18 mouse cellular contexts compared by ENCODE assay signal in the genomic region with DNA sequence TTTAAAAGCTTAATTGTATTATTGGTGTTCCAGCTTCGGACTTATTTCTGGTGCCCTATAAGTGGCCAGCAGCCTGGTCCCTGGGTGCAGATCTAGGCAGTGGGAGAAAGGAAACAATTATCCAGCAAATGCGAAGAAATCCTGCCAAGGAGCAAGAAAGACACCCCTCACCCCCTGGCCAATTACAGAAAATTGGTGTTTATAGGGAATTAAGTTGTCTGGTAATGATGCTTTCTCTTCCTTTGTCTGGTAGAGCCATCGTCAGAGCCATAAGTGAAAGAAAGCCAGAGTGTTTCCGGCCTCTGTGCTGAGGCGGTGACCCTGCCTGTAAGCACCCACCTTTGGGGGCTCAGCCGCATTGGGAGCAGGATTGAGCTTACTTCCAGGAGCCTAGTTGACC. TPM values are rescaled to one million over a fixed set of nuclear protein-coding genes. Genes with fewer than 3 reads are reported as not detected.
DNase-seq lines count a peak whose midpoint lies in the region; ATAC-seq and TF ChIP-seq lines count a peak whose summit lies in the region.
"Had no signal": no experiment of that assay in that cellular context is flagged by ENCODE, and none has a peak within 500 bp of the region (broad histone marks: within the 10 kb centered on the region; RNA-seq: fewer than 3 reads in every experiment).

No protein-coding gene starts in this region.

- no peak for TF ChIP-seq CTCF in midbrain, postnatal 0 days (IDR thresholded peaks at IDR 0.05)
- no peak for TF ChIP-seq CTCF in olfactory bulb, adult 2 months (IDR thresholded peaks at IDR 0.05; ENCODE audit: insufficient read depth, low read depth, low read length)

- no peak for DNase-seq in midbrain, embryonic 14.5 days
- no peak for DNase-seq in midbrain, postnatal 0 days (ENCODE audit: low spot score)
- no peak for DNase-seq in forebrain, embryonic 11.5 days (ENCODE audit: low spot score)
- DNase-seq in gastrocnemius, postnatal 36 days, result no peak
- no peak for DNase-seq in right cerebral cortex, postnatal 4 days
- DNase-seq: adrenal gland, postnatal 10 days; embryo, embryonic 11 days; liver; lung, adult 2 months; right cerebral cortex, postnatal 14 days; thymus, adult 18-20 months had no signal

- H3K4me3 ChIP-seq in midbrain, embryonic 14.5 days (replicated peaks; ENCODE audit: low read depth, low read length), result no peak overlapping the region
- no peak overlapping the region for H3K4me3 ChIP-seq in midbrain, postnatal 0 days (ENCODE audit: low read depth, low read length)
- no peak overlapping the region for H3K4me3 ChIP-seq in forebrain, embryonic 11.5 days (ENCODE audit: low read depth, low read length)
- no peak overlapping the region for H3K4me3 ChIP-seq in hindbrain, embryonic 13.5 days
- no peak overlapping the region for H3K4me3 ChIP-seq in olfactory bulb, adult 2 months (ENCODE audit: insufficient read depth, low read depth, low read length)
- H3K4me3 ChIP-seq: erythroblast, embryonic 14.5 days; heart, embryonic 15.5 days had no signal

- intact Hi-C loops in gastrocnemius, postnatal 36 days (cut with DNase I), result no loop called here

- H3K4me2 ChIP-seq in midbrain, embryonic 14.5 days (ENCODE audit: low read length), result no peak overlapping the region
- no peak overlapping the region for H3K4me2 ChIP-seq in midbrain, postnatal 0 days (ENCODE audit: low read depth, low read length, poor library complexity, severe bottlenecking)
- H3K4me2 ChIP-seq in forebrain, embryonic 11.5 days (ENCODE audit: low read depth, low read length, severe bottlenecking), result no peak overlapping the region
- H3K4me2 ChIP-seq in hindbrain, embryonic 13.5 days, result no peak overlapping the region
- H3K4me2 ChIP-seq: heart, embryonic 15.5 days had no signal

- peaks cover 46% of the 10 kb centered on the region for H3K4me1 ChIP-seq in midbrain, embryonic 14.5 days (ENCODE audit: control insufficient read depth, insufficient read depth, low read length)
- H3K4me1 ChIP-seq in midbrain, postnatal 0 days (ENCODE audit: insufficient read depth, low read length), result peaks cover 29% of the 10 kb centered on the region
- peaks cover 24% of the 10 kb centered on the region; the same call in 1 of the 2 replicates for H3K4me1 ChIP-seq in forebrain, embryonic 11.5 days (replicated peaks; ENCODE audit: control insufficient read depth, insufficient read depth, low read length)
- peaks cover 54% of the 10 kb centered on the region for H3K4me1 ChIP-seq in hindbrain, embryonic 13.5 days (replicated peaks)
- peaks cover 46% of the 10 kb centered on the region for H3K4me1 ChIP-seq in olfactory bulb, adult 2 months (ENCODE audit: control insufficient read depth, insufficient read depth, low read length)
- H3K4me1 ChIP-seq: heart, embryonic 15.5 days had no signal

- 74% methylated on average over 6 of the region's 6 CpGs for WGBS in midbrain, embryonic 14.5 days
- 64% methylated on average over 6 of the region's 6 CpGs for WGBS in midbrain, postnatal 0 days
- WGBS in forebrain, embryonic 11.5 days, result 70% methylated on average over 6 of the region's 6 CpGs
- 64% methylated on average over 6 of the region's 6 CpGs for WGBS in hindbrain, embryonic 13.5 days
- WGBS in olfactory bulb, adult 2 months, result 44% methylated on average over 6 of the region's 6 CpGs

- ATAC-seq in midbrain, embryonic 14.5 days (ENCODE audit: low FRiP score, low TSS enrichment), result no peak
- no peak for ATAC-seq in midbrain, postnatal 0 days (ENCODE audit: low FRiP score)
- ATAC-seq in forebrain, embryonic 11.5 days (replicated peaks; ENCODE audit: low FRiP score), result 0 out of 2 replicates have a peak, but pooled peaks have one; percentile 11
- ATAC-seq in hindbrain, embryonic 13.5 days (ENCODE audit: low FRiP score), result no peak
- ATAC-seq: inflammation-experienced regulatory T-cells, adult 6 months had no signal

- no peak for TF ChIP-seq POLR2A in olfactory bulb, adult 2 months (IDR thresholded peaks at IDR 0.05; ENCODE audit: insufficient read depth, low read depth, low read length)

- no peaks in the 10 kb centered on the region for H3K9me3 ChIP-seq in midbrain, embryonic 14.5 days (ENCODE audit: control insufficient read depth, low read length)
- no peaks in the 10 kb centered on the region for H3K9me3 ChIP-seq in midbrain, postnatal 0 days (ENCODE audit: low read length)
- no peaks in the 10 kb centered on the region for H3K9me3 ChIP-seq in forebrain, embryonic 11.5 days (ENCODE audit: control insufficient read depth, low read length)
- no peaks in the 10 kb centered on the region for H3K9me3 ChIP-seq in hindbrain, embryonic 13.5 days
- H3K9me3 ChIP-seq: G1E; heart, embryonic 15.5 days had no signal

- peak overlapping the region; percentile 73 for H3K27ac ChIP-seq in midbrain, embryonic 14.5 days (replicated peaks; ENCODE audit: low read depth, low read length)
- no peak overlapping the region for H3K27ac ChIP-seq in midbrain, postnatal 0 days (ENCODE audit: low read depth, low read length)
- 0 out of 2 replicates have a peak overlapping the region, but pooled peaks have one; percentile 37 for H3K27ac ChIP-seq in forebrain, embryonic 11.5 days (ENCODE audit: low read depth, low read length)
- peak overlapping the region; percentile 92 for H3K27ac ChIP-seq in hindbrain, embryonic 13.5 days
- peak overlapping the region; percentile 63; the same call in 1 of the 2 replicates for H3K27ac ChIP-seq in olfactory bulb, adult 2 months (ENCODE audit: insufficient read depth, low read depth, low read length)
- H3K27ac ChIP-seq: heart, embryonic 15.5 days; macrophage had no signal

- no peaks in the 10 kb centered on the region for H3K36me3 ChIP-seq in midbrain, embryonic 14.5 days (ENCODE audit: control insufficient read depth, insufficient read depth, low read length)
- H3K36me3 ChIP-seq in midbrain, postnatal 0 days (ENCODE audit: insufficient read depth, low read length), result no peaks in the 10 kb centered on the region
- no peaks in the 10 kb centered on the region for H3K36me3 ChIP-seq in forebrain, embryonic 11.5 days (ENCODE audit: control insufficient read depth, insufficient read depth, low read length)
- H3K36me3 ChIP-seq in hindbrain, embryonic 13.5 days, result no peaks in the 10 kb centered on the region
- H3K36me3 ChIP-seq: G1E; heart, embryonic 15.5 days had no signal

- no peaks in the 10 kb centered on the region for H3K27me3 ChIP-seq in midbrain, embryonic 14.5 days (ENCODE audit: control insufficient read depth, insufficient read depth, low read length)
- H3K27me3 ChIP-seq in midbrain, postnatal 0 days (ENCODE audit: insufficient read depth, low read length), result no peaks in the 10 kb centered on the region
- no peaks in the 10 kb centered on the region for H3K27me3 ChIP-seq in forebrain, embryonic 11.5 days (ENCODE audit: control insufficient read depth, insufficient read depth, low read length)
- no peaks in the 10 kb centered on the region for H3K27me3 ChIP-seq in hindbrain, embryonic 13.5 days
- H3K27me3 ChIP-seq: heart, embryonic 15.5 days had no signal

- no peak overlapping the region for H3K9ac ChIP-seq in midbrain, embryonic 14.5 days (replicated peaks; ENCODE audit: low read length)
- H3K9ac ChIP-seq in midbrain, postnatal 0 days (replicated peaks; ENCODE audit: low read length, poor library complexity, severe bottlenecking), result no peak overlapping the region
- peak overlapping the region; percentile 12 for H3K9ac ChIP-seq in forebrain, embryonic 11.5 days (ENCODE audit: low read length)
- H3K9ac ChIP-seq in hindbrain, embryonic 13.5 days, result peak overlapping the region; percentile 49; the same call in 1 of the 2 replicates
- H3K9ac ChIP-seq: heart, embryonic 15.5 days had no signal

RNA-seq across cellular contexts. Expression of a gene that starts 59.7 kb away (rescaled TPM):
- polyA plus RNA-seq in midbrain, embryonic 14.5 days (2014; fragmentation: Nextera tagmentation; extraction: Ambion mirVana), result 104 and 119 TPM in 2 replicates
- total RNA-seq in midbrain, postnatal 0 days (2014; rRNA removed), result 156 and 165 TPM in 2 replicates
- polyA plus RNA-seq in midbrain, postnatal 0 days (2015; fragmentation: Nextera tagmentation; extraction: Ambion mirVana), result 97.8 and 99.4 TPM in 2 replicates
- polyA plus RNA-seq in forebrain, embryonic 11.5 days (2014; fragmentation: Nextera tagmentation; extraction: Ambion mirVana), result 43.4 and 48.5 TPM in 2 replicates
- 89.1 and 97.0 TPM in 2 replicates for polyA plus RNA-seq in hindbrain, embryonic 13.5 days (2015; fragmentation: Nextera tagmentation; extraction: Ambion mirVana)
- polyA plus RNA-seq in olfactory bulb, adult 2 months (2012; ENCODE audit: insufficient read depth, insufficient read length, low replicate concordance, missing spikeins), result not detected in 2 replicates
- total RNA-seq in gastrocnemius, postnatal 36 days (2021), result 1 to 10 TPM; 3.0 to 4.8 TPM
- polyA plus RNA-seq: G1E had no signal

Comparison
In these comparisons a context has a peak if more than half of its experiments do, and no peak if none do; other contexts are left out.
1. H3K9ac ChIP-seq: peak in forebrain, embryonic 11.5 days (single experiment) and hindbrain, embryonic 13.5 days (single experiment); none in midbrain, embryonic 14.5 days (single experiment) and midbrain, postnatal 0 days (single experiment).